Mouse (Mus musculus) lung, postnatal 0 days (tissue): Measurements from ENCODE around the gene Zfp69.
A peak's percentile ranks its signal among the peaks of the same experiment; 100 is the strongest.

Experiments
- CTCF ChIP-seq: IDR thresholded peaks from 2 replicates; pipeline ENCODE4 v1.5.1; 2016; ENCODE audit warnings: antibody characterized with exemption, mild to moderate bottlenecking
- EP300 ChIP-seq: IDR thresholded peaks from 2 replicates; pipeline ENCODE4 v1.6.1; 2016; ENCODE audit warnings: antibody characterized with exemption, mild to moderate bottlenecking, control low read depth

- TF ChIP-seq EP300 (no peak), CTCF (peak; percentile 77)
Observed at GRCm38 (mm10) chr4:120887381-120888112, 64.0 kb downstream of the Zfp69 start.
